Mouse (Mus musculus): ENCODE results near the gene Helt.

DNA sequence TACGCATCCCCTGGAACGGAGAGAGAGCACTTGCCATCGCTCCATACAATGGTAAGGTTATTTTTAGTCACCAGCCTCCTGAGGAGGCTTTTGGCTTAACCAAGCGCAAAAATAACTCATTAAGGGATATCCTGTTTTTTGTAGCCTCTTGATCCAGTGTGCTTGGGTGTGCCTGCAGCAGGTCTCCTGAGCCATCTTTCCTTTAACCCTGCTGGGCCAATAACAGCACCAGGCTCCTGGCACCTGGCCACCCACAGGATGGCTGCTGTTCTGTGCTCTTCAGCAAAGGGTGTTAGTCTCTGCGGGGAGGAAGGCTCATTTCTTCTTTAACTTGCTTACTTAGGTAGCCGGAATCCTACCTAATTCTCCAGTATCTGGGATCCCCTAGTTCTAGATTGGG is 23.7 kb downstream of the Helt start:
- TF ChIP-seq CTCF (IDR thresholded peaks at IDR 0.05; ENCODE audit: extremely low read depth, insufficient read depth, low read length), result no peak
- no peak for TF ChIP-seq POLR2A (IDR thresholded peaks at IDR 0.05; ENCODE audit: extremely low read depth, insufficient read depth, low read length)
